Mouse (Mus musculus) embryonic fibroblast, embryonic 13.5 days (primary cell): ENCODE data around the gene Stom.

ENCODE experiments used
- CTCF ChIP-seq: IDR thresholded peaks from 2 replicates; pipeline ENCODE4 v1.5.1; 2011; ENCODE audit warnings: mild to moderate bottlenecking, control low read depth, low read length, moderate library complexity, borderline replicate concordance; ENCODE audit not compliant: insufficient read depth
- POLR2A ChIP-seq: IDR thresholded peaks from 2 replicates; pipeline ENCODE4 v1.6.1; 2011; ENCODE audit warnings: low read depth, mild to moderate bottlenecking, control low read depth, low read length, moderate library complexity

GRCm38 (mm10) chr2:35280001-35280400, 56.8 kb downstream of the Stom start:
- no peak for TF ChIP-seq CTCF
- TF ChIP-seq POLR2A: no peak
